Mouse (Mus musculus) megakaryocyte-erythroid progenitor cell, adult 5-6 weeks (primary cell): Measurements from ENCODE around the gene Enpp3. TPM values are rescaled to one million over a fixed set of nuclear protein-coding genes. Genes with fewer than 3 reads are reported as not detected.

Source experiments
- ATAC-seq: replicated peaks from 2 replicates; pipeline ENCODE4 v1.8.0; 2016; ENCODE audit warnings: mild to moderate bottlenecking, inconsistent platforms; ENCODE audit not compliant: severe bottlenecking, poor library complexity, low FRiP score, low TSS enrichment
- total RNA-seq, 2 experiments: library from RNA; stranded (forward) in 1 of 2; stranded (reverse) in 1 of 2; fragments of 200-1000, 215-1000 nt in 1 of 2; fragments of >200 nt in 1 of 2; fragmentation: Nextera tagmentation in 1 of 2; gene quantifications; 2 replicates each; pipeline ENCODE4 v1.2.3; 2014 to 2017

The Enpp3 gene
- total RNA-seq (2014; fragmentation: Nextera tagmentation) (1.2 and 2.3 TPM in 2 replicates), total RNA-seq (2017) (1.4 TPM in 2 replicates)

- ATAC-seq, result no peak
Measured at GRCm38 (mm10) chr10:24842676-24843075, at the start of gene Enpp3. TSS of gene Enpp3 (minus strand) at chr10:24842823.

- no peak for ATAC-seq
Measured at GRCm38 (mm10) chr10:24888343-24888742, 45.7 kb upstream of the Enpp3 start.

DNA sequence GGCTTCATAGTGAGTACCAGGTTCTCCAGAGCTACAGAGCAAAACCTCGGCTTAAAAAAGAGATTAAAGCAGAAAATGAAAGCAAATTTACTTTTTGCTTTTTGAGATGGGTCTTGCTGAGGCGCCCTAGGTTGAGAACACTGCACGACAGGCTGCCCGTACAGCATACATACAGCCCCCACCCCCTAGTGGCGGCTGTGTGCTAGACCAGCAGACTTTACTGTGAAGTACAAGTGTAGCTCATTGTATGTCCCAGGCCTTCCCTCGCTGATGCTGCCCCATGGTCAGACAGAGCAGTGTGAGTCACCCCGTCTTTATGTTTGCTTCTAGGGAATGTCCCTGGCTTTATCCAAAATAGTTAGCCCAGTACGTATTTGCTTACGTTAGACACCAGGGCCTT lies 43.4 kb upstream of the Enpp3 start:
- peak; percentile 92 for ATAC-seq

DNA sequence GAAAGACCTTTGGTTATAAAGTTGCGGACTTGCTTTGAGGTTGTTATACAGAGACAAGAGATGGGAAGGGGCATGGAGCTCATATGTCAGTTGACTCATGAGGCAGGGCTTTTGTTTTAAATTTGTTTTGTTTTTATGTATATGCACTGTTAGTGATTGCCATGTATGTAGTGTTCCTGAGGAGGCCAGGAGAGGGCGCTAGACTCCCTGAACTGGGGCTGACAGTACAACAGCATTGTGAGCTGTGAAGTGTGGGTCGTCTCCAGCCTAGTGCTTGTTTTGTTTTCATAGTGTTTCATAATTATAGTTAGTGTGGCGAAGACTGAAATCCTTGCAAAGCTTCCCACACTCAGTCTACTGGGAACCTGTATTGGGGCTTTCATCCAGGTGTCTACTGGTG lies 31.0 kb upstream of the Enpp3 start:
- no peak for ATAC-seq

- ATAC-seq, result peak; percentile 99
Measured at GRCm38 (mm10) chr10:24869760-24870290, 27.2 kb upstream of the Enpp3 start, which contains the start of gene Med23. TSS of gene Med23 (plus strand) at chr10:24869986.

DNA sequence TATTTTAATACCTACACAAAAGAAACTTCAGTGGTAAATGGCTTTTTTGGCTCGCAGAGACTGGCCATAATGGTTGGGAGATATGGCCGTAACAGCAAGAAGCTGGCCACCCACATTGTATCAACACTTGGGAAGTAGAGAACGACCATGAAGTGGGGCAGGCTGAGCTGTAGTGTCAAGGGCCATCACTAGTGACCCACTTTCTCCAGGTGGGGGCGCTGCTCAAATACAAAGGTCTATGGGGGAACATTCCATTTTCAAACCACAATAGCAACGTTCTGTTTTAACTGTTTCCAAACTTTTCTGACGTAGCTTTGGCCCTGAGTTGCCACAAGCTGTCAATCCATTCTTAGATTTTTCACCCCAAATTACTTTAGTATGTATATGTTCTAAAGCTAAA lies 21.8 kb upstream of the Enpp3 start:
- ATAC-seq, result peak; percentile 74

GRCm38 (mm10) chr10:24863146-24863545 lies 20.5 kb upstream of the Enpp3 start:
- ATAC-seq, result no peak

- no peak for ATAC-seq
Measured at GRCm38 (mm10) chr10:24841998-24842397, 625 bp downstream of the Enpp3 start.

GRCm38 (mm10) chr10:24840795-24841194 lies 1.8 kb downstream of the Enpp3 start:
- ATAC-seq, result 0 out of 2 replicates have a peak, but pooled peaks have one; percentile 30

DNA sequence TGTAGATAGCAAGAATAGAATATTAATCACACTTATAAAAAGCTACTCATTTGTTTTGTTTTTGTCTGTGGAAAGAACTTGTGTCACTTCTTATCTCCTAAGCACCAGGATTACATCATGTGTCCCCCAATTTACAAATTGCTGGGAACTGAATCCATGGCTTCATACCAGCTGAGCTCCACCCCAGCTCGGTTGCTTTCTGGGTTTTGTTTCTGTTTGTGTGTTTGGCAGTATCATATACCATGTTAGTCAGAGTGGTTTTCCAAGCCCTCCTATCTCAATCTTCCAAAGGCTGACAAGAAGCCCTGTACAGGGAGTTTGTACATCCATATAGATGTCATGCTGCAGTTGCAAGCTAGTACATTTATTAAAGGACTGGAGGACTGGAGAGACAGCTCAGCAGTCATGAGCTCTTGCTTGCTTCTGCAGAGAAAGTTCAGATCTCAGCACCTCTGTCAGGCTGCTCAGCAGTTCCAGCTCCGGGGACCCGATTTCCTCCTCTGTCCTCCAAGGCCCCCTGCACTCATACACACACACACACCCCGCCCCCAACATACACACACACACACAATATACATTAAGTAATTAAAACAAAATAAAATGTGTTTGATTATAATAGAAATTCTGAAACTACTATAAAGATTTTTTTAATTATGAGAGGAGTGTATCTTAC lies 6.1 kb downstream of the Enpp3 start:
- ATAC-seq, result no peak

DNA sequence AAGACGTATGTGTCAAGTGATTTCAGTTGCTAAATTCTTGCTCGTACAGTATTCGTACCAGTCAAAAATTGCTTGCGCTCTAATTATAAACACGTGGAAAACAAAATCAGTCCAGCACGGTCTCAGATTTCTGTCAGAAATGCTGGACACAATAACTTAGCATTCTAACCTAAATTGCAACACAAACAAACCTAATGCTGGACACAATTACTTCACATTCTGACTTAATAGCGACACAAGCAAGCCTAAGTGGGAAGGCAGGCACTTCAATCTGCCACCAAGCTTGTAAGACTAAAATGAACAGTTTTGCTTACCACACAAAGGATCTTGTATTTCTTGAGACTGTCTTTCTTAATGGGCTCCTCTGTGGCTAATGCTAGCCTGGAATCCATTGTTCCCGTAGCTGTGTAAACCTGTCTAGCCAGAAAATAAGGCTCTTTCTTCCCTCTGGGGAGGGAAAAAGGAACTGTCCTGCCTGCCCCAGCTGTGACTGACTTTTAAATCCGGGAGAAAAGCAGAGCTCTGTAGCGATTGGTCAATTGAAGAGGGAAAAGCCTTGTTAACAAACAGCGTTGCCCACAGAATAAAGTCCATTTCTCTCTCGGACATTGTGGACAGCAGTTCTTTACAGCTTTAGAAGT lies 6.8 kb downstream of the Enpp3 start:
- ATAC-seq, result no peak

GRCm38 (mm10) chr10:24834634-24835371 lies 7.8 kb downstream of the Enpp3 start:
- ATAC-seq, result no peak

GRCm38 (mm10) chr10:24832306-24832705 lies 10.3 kb downstream of the Enpp3 start:
- no peak for ATAC-seq

GRCm38 (mm10) chr10:24831377-24832095 lies 11.1 kb downstream of the Enpp3 start:
- ATAC-seq, result no peak

DNA sequence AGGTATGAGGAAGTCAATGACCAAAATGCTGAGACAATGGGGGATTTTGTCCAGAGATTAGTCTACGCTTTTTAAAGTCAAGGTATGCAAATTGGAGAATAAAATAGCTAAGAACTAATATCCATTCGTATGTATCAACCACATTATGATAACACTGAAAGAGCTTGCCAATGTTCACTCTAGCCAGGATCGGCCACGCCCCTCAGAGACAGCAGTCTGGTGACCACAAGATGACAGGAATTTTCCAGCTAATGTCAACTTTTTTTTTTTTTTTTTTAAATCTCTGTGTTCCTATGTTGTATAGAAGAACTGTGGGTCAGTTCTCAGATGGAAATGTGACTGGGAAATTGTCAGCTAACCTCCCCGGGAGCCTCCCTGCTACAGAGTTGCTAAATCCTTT lies 12.2 kb downstream of the Enpp3 start:
- peak; percentile 85 for ATAC-seq

GRCm38 (mm10) chr10:24828136-24828535 lies 14.5 kb downstream of the Enpp3 start:
- no peak for ATAC-seq

GRCm38 (mm10) chr10:24826130-24826529 lies 16.5 kb downstream of the Enpp3 start:
- no peak for ATAC-seq

DNA sequence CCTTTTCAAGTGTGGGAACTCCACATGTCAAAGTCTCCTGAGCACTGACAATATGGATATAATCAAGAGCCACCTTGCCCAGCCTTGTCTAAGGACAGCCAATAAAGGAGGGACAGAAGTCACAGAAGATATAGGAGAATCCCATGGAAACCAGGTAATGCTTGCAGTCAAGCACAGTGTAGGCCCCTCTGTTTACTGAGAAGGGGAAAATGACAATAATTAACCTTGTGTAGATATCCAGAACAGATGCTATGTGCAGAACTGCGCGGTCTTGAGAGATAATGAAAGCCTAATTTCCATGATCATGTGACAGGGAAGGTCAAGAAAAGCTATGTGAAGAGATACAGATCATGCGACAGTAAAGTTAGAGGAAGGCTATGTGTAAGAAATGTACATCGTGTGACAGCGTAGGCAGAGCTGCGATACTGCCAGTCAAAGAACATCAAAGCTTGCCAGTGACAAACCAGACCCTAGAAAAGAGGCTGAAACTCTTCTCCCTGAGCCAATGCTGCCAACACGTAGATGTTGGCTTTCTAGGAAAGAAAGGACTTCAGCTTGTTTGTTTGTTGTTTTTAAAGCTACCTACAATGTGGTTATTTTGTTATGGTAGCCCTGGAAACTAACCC lies 17.1 kb downstream of the Enpp3 start:
- ATAC-seq, result no peak

GRCm38 (mm10) chr10:24824621-24825020 lies 18.0 kb downstream of the Enpp3 start:
- no peak for ATAC-seq
